Mouse (Mus musculus) CH12.LX (cell line): ENCODE results near the gene Pde8b. TPM values are rescaled to one million over a fixed set of nuclear protein-coding genes. Genes with fewer than 3 reads are reported as not detected.

Source experiments
- DNase-seq: peaks from one replicate; pipeline ENCODE4 v3.0.0-alpha.2; 2013; ENCODE audit errors: extremely low read depth
- H3K27ac ChIP-seq: 2 replicates; pipeline ENCODE4 v1.5.1; 2012; ENCODE audit warnings: low read depth, mild to moderate bottlenecking, control low read depth, moderate library complexity; ENCODE audit not compliant: insufficient read depth
- H3K27me3 ChIP-seq: replicated peaks from 2 replicates; pipeline ENCODE3; 2012; ENCODE audit warnings: inconsistent platforms
- H3K36me3 ChIP-seq, 2 experiments: replicated peaks in 1 of 2; 2 replicates each; pipeline versions ENCODE3 to v1.6.1; 2012; ENCODE audit warnings: inconsistent platforms in 1 of 2, low read length in 1 of 2, mild to moderate bottlenecking in 1 of 2, mixed read lengths in 1 of 2, moderate library complexity in 1 of 2; ENCODE audit not compliant: control insufficient read depth in 1 of 2, insufficient read depth in 1 of 2
- H3K4me1 ChIP-seq, 2 experiments: 2 replicates each; pipeline ENCODE4 v1.6.1; 2012; ENCODE audit warnings: inconsistent platforms in 1 of 2, moderate library complexity in 1 of 2; ENCODE audit not compliant: insufficient read depth in 2 of 2, control insufficient read depth in 1 of 2
- H3K4me2 ChIP-seq: 2 replicates; pipeline ENCODE4 v1.6.1; 2012; ENCODE audit warnings: low read depth, mild to moderate bottlenecking, control low read depth; ENCODE audit not compliant: poor library complexity, insufficient read depth, severe bottlenecking
- H3K4me3 ChIP-seq, 3 experiments: fragments of 150-350 bp in 1 of 3; sonication (generic) in 1 of 3; replicated peaks in 1 of 3; 2 replicates each; pipeline versions ENCODE3 to v1.5.1; 2011 to 2012; ENCODE audit warnings: low read depth in 2 of 3, low read length in 2 of 3, mild to moderate bottlenecking in 2 of 3, moderate library complexity in 2 of 3, control low read depth in 1 of 3, improper control_type of control experiment in 1 of 3, inconsistent platforms in 1 of 3, mixed read lengths in 1 of 3; ENCODE audit not compliant: poor library complexity in 1 of 3
- H3K79me2 ChIP-seq: replicated peaks from 2 replicates; pipeline ENCODE4 v1.6.1; 2012; ENCODE audit warnings: mild to moderate bottlenecking, moderate library complexity; ENCODE audit not compliant: control insufficient read depth, poor library complexity, insufficient read depth, severe bottlenecking; ENCODE audit errors: extremely low read depth
- H3K9ac ChIP-seq: 2 replicates; pipeline ENCODE4 v1.6.1; 2012; ENCODE audit warnings: low read depth, mild to moderate bottlenecking, control low read depth, moderate library complexity; ENCODE audit not compliant: insufficient read depth
- H3K9me3 ChIP-seq: replicated peaks from 2 replicates; pipeline ENCODE3; 2012; ENCODE audit warnings: low read length, inconsistent platforms, mixed read lengths
- BHLHE40 ChIP-seq: IDR thresholded peaks from 2 replicates; pipeline ENCODE4 v1.6.1; 2011; ENCODE audit warnings: mild to moderate bottlenecking, low read depth, low read length, improper control_type of control experiment
- E2F4 ChIP-seq: IDR thresholded peaks from 2 replicates; pipeline ENCODE4 v1.6.1; 2011; ENCODE audit warnings: low read depth, low read length, improper control_type of control experiment; ENCODE audit not compliant: insufficient replicate concordance
- ELF1 ChIP-seq: IDR thresholded peaks from 2 replicates; pipeline ENCODE4 v1.6.1; 2014; ENCODE audit warnings: low read depth, mild to moderate bottlenecking, inconsistent platforms, low read length, improper control_type of control experiment
- EP300 ChIP-seq: IDR thresholded peaks from 2 replicates; pipeline ENCODE4 v1.6.1; 2011; ENCODE audit warnings: low read length, improper control_type of control experiment
- ETS1 ChIP-seq: conservative IDR thresholded peaks from 2 replicates; pipeline ENCODE4 v1.6.1; 2012; ENCODE audit warnings: low read depth, mild to moderate bottlenecking, inconsistent platforms, low read length, improper control_type of control experiment, moderate library complexity
- HCFC1 ChIP-seq: IDR thresholded peaks from 2 replicates; pipeline ENCODE4 v1.6.1; 2012; ENCODE audit warnings: low read depth, mild to moderate bottlenecking, inconsistent platforms, low read length, improper control_type of control experiment
- JUN ChIP-seq: IDR thresholded peaks from 2 replicates; pipeline ENCODE4 v1.6.1; 2011; ENCODE audit warnings: low read depth, mild to moderate bottlenecking, low read length, improper control_type of control experiment, moderate library complexity; ENCODE audit not compliant: insufficient read depth
- JUND ChIP-seq: conservative IDR thresholded peaks from 2 replicates; pipeline ENCODE4 v1.6.1; 2011; ENCODE audit warnings: low read depth, low read length, improper control_type of control experiment
- KAT2A ChIP-seq: IDR thresholded peaks from 2 replicates; pipeline ENCODE4 v1.6.1; 2012; ENCODE audit warnings: low read length, improper control_type of control experiment, inconsistent platforms; ENCODE audit not compliant: insufficient replicate concordance
- MAFK ChIP-seq: IDR thresholded peaks from 2 replicates; pipeline ENCODE4 v1.6.1; 2011; ENCODE audit warnings: low read length, improper control_type of control experiment; ENCODE audit not compliant: insufficient replicate concordance
- MAX ChIP-seq: IDR thresholded peaks from 2 replicates; pipeline ENCODE4 v1.6.1; 2011; ENCODE audit warnings: low read length, improper control_type of control experiment
- MAZ ChIP-seq: IDR thresholded peaks from 2 replicates; pipeline ENCODE4 v1.6.1; 2012; ENCODE audit warnings: low read depth, mild to moderate bottlenecking, inconsistent platforms, low read length, improper control_type of control experiment, moderate library complexity
- MEF2A ChIP-seq: IDR thresholded peaks from 2 replicates; pipeline ENCODE4 v1.6.1; 2014; ENCODE audit warnings: low read depth, mild to moderate bottlenecking, inconsistent platforms, low read length, improper control_type of control experiment, borderline replicate concordance
- NELFE ChIP-seq: IDR thresholded peaks from 2 replicates; pipeline ENCODE4 v1.6.1; 2011; ENCODE audit warnings: low read depth, low read length, improper control_type of control experiment
- NRF1 ChIP-seq: IDR thresholded peaks from 2 replicates; pipeline ENCODE4 v1.6.1; 2014; ENCODE audit warnings: low read depth, mild to moderate bottlenecking, inconsistent platforms, low read length, improper control_type of control experiment, moderate library complexity
- PAX5 ChIP-seq: IDR thresholded peaks from 2 replicates; pipeline ENCODE4 v1.6.1; 2012; ENCODE audit warnings: low read length, inconsistent platforms, mixed read lengths
- POLR2AphosphoS2 ChIP-seq: IDR thresholded peaks from 2 replicates; pipeline ENCODE4 v1.6.1; 2011; ENCODE audit warnings: low read depth, low read length, improper control_type of control experiment
- RCOR1 ChIP-seq: conservative IDR thresholded peaks from 2 replicates; pipeline ENCODE4 v1.6.1; 2012; ENCODE audit warnings: low read depth, mild to moderate bottlenecking, inconsistent platforms, low read length, improper control_type of control experiment
- SIN3A ChIP-seq: IDR thresholded peaks from 2 replicates; pipeline ENCODE4 v1.6.1; 2012; ENCODE audit warnings: low read length, improper control_type of control experiment, inconsistent platforms
- SMC3 ChIP-seq: IDR thresholded peaks from 2 replicates; pipeline ENCODE4 v1.6.1; 2011; ENCODE audit warnings: low read depth, low read length, improper control_type of control experiment
- TCF12 ChIP-seq: IDR thresholded peaks from 2 replicates; pipeline ENCODE4 v1.6.1; 2014; ENCODE audit warnings: low read depth, mild to moderate bottlenecking, inconsistent platforms, low read length, improper control_type of control experiment
- USF2 ChIP-seq: conservative IDR thresholded peaks from 2 replicates; pipeline ENCODE4 v1.6.1; 2011; ENCODE audit warnings: low read depth, low read length, improper control_type of control experiment
- ZC3H11A ChIP-seq: IDR thresholded peaks from 2 replicates; pipeline ENCODE4 v1.6.1; 2012; ENCODE audit warnings: low read depth, mild to moderate bottlenecking, inconsistent platforms, low read length, improper control_type of control experiment
- ZKSCAN1 ChIP-seq: IDR thresholded peaks from 2 replicates; pipeline ENCODE4 v1.6.1; 2012; ENCODE audit warnings: low read depth, inconsistent platforms, low read length, improper control_type of control experiment, borderline replicate concordance
- ZMIZ1 ChIP-seq: IDR thresholded peaks from 2 replicates; pipeline ENCODE4 v1.6.1; 2012; ENCODE audit warnings: low read depth, mild to moderate bottlenecking, inconsistent platforms, low read length, improper control_type of control experiment
- ZNF384 ChIP-seq: IDR thresholded peaks from 2 replicates; pipeline ENCODE4 v1.6.1; 2012; ENCODE audit warnings: low read depth, low read length, improper control_type of control experiment, inconsistent platforms
- dilution Hi-C: fragments of 300-500 bp; cut with MboI; formaldehyde crosslinking; loops from 2 replicates; pipeline ENCODE4 v1.14.3; 2020; ENCODE audit warnings: low sequenced_read_pairs; ENCODE audit not compliant: extremely low pct_unique_long_range_greater_than_20kb, extremely low pct_ligation_motif_present
- in situ Hi-C: fragments of 300-500 bp; cut with MboI; formaldehyde crosslinking; loops from 3 replicates; pipeline ENCODE4 v1.14.3; 2019; ENCODE audit warnings: low sequenced_read_pairs, low pct_ligation_motif_present, low pct_unique_long_range_greater_than_20kb, mixed read lengths
- polyA plus RNA-seq: library from polyadenylated mRNA; unstranded; fragments of >175 nt; gene quantifications from 2 replicates; pipeline ENCODE4 v1.2.1, GENCODE M21; 2012; ENCODE audit warnings: low read depth; ENCODE audit not compliant: insufficient read length
- total RNA-seq, 2 experiments: library from RNA; depleted of rRNA; stranded (reverse); fragments of 300-350 nt in 1 of 2; fragments of >200 nt in 1 of 2; gene quantifications; 2 replicates each; pipeline ENCODE4 v1.2.3; 2012 to 2014

The Pde8b gene
- total and polyA plus RNA-seq, 3 experiments, result 0.25 to 2.0 (median 0.93) TPM

DNA sequence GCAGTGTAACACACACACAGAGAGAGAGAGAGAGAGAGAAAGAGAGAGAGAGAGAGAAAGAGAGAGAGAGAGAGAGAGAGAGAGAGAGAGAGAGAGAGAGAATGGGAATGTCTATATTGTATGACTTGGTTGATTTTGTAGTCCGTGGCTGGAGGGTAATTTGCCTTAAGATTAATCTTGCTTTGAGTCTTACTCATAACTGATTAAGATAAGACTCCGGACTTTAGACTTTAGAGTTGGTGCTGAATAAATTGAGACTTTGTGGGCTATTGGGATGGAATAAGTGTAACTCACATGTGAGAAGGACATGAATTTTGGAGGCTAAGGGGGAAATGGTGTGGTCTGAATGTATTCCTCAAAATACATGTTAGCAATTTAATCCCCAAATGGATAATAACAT is 7.1 kb downstream of the Pde8b start:
- no peaks in the 10 kb centered on the region for H3K27me3 ChIP-seq
- TF ChIP-seq ETS1, result no peak
- no peak for TF ChIP-seq ZC3H11A
- no peak for TF ChIP-seq MEF2A
- TF ChIP-seq MAX, result no peak
- TF ChIP-seq POLR2AphosphoS2, result no peak
- TF ChIP-seq JUND, result no peak
- TF ChIP-seq MAZ, result no peak
- no peak for TF ChIP-seq E2F4
- in situ Hi-C loops (no loop called here), dilution Hi-C loops (no loop called here)
- H3K9ac ChIP-seq, result no peak overlapping the region
- H3K9me3 ChIP-seq, result peaks cover 3% of the 10 kb centered on the region
- no peak for DNase-seq
- no peaks in the 10 kb centered on the region for H3K79me2 ChIP-seq
- H3K27ac ChIP-seq, result no peak overlapping the region
- H3K4me2 ChIP-seq, result no peak overlapping the region
- no peaks in the 10 kb centered on the region for H3K4me1 ChIP-seq
- no peaks in the 10 kb centered on the region for H3K36me3 ChIP-seq
- H3K4me3 ChIP-seq, result no peak overlapping the region

DNA sequence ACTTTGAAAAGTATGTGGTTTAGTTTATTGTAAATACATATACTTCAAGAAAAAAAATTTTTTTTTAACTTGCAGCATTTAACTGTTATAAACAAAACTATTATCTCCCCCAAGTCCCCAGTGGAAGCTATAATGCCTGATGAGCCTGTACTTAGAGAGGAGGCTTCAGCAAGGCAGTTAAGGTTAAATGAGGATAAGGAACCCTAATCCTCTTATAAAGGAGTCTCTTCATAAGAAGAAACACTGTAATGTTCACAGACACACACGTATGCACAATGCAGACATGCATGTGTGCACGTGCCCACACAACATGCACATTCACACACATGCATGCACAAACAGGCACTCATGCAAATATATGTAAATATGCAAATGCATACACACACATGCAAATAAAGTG is 12.6 kb downstream of the Pde8b start:
- TF ChIP-seq NELFE, result no peak
- no peak for TF ChIP-seq RCOR1
- TF ChIP-seq ZNF384, result no peak
- TF ChIP-seq MAX, result no peak
- no peak for TF ChIP-seq JUND
- no peak for TF ChIP-seq JUN
- H3K27ac ChIP-seq, result no peak overlapping the region
- no peak overlapping the region for H3K4me3 ChIP-seq
- H3K36me3 ChIP-seq, result no peaks in the 10 kb centered on the region
- H3K27me3 ChIP-seq, result no peaks in the 10 kb centered on the region
- DNase-seq, result no peak
- H3K4me1 ChIP-seq, result peaks cover 4 to 6% of the 10 kb centered on the region in 2 experiments; a peak in 3 of 4 replicates
- dilution Hi-C loops (no loop called here), in situ Hi-C loops (no loop called here)
- peaks cover 3% of the 10 kb centered on the region for H3K9me3 ChIP-seq
- H3K79me2 ChIP-seq, result no peaks in the 10 kb centered on the region
- H3K9ac ChIP-seq, result no peak overlapping the region
- no peak overlapping the region for H3K4me2 ChIP-seq

DNA sequence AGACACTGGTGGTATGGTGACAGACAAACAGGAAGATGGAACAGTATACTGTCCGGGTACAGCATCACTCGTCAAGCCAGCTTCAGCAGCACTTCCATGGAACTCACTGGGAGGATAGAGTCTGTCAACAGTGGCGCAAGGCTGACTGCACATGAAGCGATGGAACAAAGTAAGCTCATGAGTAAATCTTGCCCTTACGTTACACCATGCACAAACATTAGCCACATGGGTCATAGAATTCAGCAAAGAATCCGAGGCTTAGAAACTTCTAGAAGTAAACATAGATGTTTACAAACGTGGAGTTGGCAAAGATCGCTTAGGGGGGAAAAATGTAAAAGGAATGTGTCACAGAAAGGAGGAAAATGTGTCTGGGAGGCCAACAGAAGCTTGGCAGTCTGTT is 14.9 kb downstream of the Pde8b start:
- H3K27ac ChIP-seq, result no peak overlapping the region
- no peaks in the 10 kb centered on the region for H3K36me3 ChIP-seq
- peaks cover 4 to 6% of the 10 kb centered on the region in 2 experiments; a peak in 3 of 4 replicates for H3K4me1 ChIP-seq
- no peak overlapping the region for H3K4me3 ChIP-seq
- H3K79me2 ChIP-seq, result no peaks in the 10 kb centered on the region
- no peak for DNase-seq
- H3K9ac ChIP-seq, result no peak overlapping the region
- H3K27me3 ChIP-seq, result no peaks in the 10 kb centered on the region
- in situ Hi-C loops (no loop called here), dilution Hi-C loops (no loop called here)
- no peaks in the 10 kb centered on the region for H3K9me3 ChIP-seq
- H3K4me2 ChIP-seq, result no peak overlapping the region
- TF ChIP-seq HCFC1 (no peak), BHLHE40 (no peak), SMC3 (no peak), USF2 (no peak), ELF1 (no peak), NELFE (no peak), TCF12 (no peak), NRF1 (no peak), ZKSCAN1 (no peak), PAX5 (no peak), MAX (no peak), KAT2A (no peak), EP300 (no peak), SIN3A (no peak), ZMIZ1 (no peak), JUN (no peak), MAFK (no peak), POLR2AphosphoS2 (no peak)
